Mouse (Mus musculus) heart, adult 9 months (tissue): ENCODE data around the gene Bcl3.
A peak's percentile ranks its signal among the peaks of the same experiment; 100 is the strongest.

Experiments
- DNase-seq, 2 experiments: peaks; one replicate each; pipeline ENCODE4 v3.0.0; 2022; ENCODE audit warnings: low spot score in 2 of 2

Gene Bcl3

GRCm38 (mm10) chr7:19834055-19834454 is 11.5 kb upstream of the Bcl3 start:
- DNase-seq: no peak

DNA sequence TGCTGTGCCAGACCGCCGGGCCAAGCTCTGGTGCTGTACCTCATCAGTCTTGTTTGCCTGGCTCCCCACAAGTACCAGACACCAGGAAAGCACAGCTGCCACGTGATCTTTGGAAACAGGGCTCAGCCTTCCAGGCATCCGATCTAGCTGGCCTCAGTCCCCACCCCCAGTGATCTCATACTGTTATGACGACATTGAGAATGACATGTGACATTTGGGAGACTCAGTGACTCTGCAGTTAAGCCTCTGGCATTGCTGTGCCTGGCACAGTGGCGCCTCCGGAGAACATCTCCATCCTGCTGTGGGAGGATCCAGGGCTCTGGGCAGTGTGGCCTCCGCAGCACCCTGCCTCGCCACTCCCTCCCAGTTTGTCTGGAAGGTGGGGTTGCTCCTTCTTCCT is 9.3 kb upstream of the Bcl3 start:
- DNase-seq: peak in 1 of 2 experiments; percentile 62

GRCm38 (mm10) chr7:19830682-19831156 is 8.1 kb upstream of the Bcl3 start:
- peak; percentile 95 to 97 for DNase-seq

DNA sequence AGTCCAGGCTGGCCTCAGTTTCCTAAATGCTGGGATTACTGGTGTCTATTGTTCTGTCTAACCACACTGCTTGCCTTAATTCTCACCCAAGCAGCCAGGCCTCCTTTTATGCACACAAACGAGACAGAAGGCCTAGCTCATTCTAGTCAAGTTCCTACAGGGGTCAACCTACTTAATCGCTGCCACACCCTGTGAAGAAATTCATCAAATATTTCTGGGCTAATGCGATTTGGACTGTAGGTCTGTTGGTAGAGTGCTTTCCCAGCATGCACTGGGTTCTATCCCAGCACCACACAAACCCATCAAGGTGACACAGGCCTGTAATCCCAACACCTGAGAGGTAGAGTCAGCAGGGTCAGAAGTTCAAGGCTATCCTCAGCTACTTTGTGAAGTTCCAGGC is 7.1 kb upstream of the Bcl3 start:
- no peak for DNase-seq

GRCm38 (mm10) chr7:19826756-19827155 is 4.2 kb upstream of the Bcl3 start:
- peak in 1 of 2 experiments; percentile 48 for DNase-seq

DNA sequence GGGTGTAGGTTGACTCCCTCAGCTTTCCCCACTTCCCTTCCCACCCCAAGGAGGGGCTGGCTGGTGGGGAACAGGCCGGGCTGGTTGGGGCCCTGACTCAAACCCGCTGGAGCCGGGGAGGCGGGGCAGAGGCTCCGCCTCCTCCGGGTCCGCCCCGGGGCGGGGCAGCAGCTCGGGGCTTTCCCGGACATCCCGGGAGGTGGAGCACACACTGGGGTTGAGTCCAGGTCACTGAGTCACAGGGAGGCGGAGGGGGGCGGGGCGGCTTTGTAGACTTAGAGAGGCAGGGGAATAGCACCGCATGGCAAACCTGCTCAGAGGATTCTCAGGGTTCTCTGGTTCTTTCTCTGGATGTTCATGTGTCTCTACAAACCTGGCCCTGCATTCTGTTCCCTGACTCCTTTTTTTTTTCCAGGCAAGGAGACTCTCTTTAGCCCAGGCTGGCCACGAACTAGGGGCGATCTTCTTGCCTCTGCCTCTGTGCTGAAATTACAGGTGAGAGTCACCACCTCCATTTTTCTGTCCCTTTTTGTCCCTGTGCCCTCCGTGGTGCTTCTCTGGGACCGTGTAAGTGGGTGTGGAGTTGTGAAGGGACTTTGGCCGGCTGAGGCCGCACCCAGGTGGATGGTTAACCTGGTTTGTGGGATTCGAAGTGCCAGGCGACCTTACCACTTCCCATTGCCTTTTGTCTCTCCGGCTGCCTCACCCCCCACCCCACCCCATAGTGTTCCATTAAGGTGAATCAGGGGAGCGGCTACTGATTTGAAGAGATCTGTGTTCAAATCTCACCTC is 1.8 kb upstream of the Bcl3 start:
- peak; percentile 89 to 90 for DNase-seq

- peak; percentile 48 to 61 for DNase-seq
These were observed 949 bp upstream of the Bcl3 start for GRCm38 (mm10) chr7:19823256-19824181.

- DNase-seq: no peak
These were observed 377 bp downstream of the Bcl3 start for GRCm38 (mm10) chr7:19822193-19822592.

DNA sequence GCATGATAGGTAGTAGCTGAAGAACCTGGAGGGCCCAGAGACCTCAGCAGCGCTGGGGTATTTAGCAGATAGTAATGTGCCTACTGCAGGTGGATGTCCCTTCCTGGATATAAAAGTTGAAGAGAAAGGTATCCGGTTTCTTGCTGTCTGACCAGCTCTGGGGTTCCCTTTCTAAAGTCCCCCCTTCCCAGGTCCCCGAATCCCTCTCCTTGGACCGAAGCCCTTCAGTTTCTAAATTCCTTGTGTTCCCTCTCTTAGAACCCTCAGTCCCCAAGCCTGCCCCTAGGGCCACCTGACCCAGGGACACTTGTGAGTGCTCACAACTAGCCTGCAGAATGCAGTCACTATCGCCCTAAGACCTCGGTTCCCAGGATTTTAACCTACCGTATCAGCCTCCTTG is 937 bp downstream of the Bcl3 start:
- no peak for DNase-seq

DNA sequence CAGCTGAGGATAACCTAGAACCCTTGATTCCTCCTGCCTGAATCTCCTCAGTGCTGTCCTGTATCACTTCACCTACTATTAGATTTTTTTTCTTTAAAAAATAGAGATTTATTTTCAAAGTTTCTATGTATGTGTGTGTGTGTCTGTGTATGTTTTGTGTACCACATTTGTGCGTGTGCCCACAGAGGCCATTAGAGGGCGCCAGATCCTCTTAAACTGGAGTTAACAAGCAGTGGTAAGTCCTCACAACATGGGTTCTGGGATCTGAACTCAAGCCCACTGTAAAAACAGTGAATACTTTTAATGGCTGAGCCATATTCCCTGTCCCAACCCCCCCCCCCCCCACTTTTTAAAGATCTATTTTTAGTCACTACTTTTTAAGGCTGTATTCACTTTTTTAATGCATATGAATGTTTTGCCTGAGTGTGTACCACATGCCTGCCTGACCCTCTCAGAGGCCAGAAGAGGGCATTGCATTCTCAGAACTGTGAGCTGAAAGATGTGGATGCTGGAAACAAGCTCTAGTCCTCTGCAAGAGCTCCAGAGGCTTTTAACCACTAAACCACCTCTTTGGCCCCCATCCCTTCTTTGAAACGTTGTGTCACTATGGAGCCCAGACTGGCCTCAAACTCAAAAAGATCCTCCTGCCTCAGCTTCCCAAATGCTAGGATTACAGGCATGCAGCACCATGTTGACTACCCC is 2.1 kb downstream of the Bcl3 start:
- no peak for DNase-seq

DNA sequence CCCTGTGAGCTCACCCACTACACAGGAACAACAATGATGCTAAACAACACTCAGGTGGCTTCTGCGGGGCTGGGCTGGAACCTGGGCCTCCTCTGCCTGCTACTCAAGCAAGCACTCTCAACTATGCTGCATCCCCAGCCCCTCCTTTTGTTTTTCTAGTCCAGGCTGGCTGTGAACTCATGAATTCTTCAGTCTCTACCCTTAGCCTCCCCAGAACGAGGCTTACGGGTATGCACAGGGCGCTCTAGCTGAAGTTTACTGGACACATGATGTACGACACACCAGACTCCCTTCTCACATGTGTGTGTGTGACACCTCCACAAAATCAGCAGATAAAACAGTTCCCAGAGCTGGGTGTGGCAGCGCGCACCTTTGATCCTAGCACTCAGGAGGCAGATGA is 3.7 kb downstream of the Bcl3 start:
- no peak for DNase-seq

DNA sequence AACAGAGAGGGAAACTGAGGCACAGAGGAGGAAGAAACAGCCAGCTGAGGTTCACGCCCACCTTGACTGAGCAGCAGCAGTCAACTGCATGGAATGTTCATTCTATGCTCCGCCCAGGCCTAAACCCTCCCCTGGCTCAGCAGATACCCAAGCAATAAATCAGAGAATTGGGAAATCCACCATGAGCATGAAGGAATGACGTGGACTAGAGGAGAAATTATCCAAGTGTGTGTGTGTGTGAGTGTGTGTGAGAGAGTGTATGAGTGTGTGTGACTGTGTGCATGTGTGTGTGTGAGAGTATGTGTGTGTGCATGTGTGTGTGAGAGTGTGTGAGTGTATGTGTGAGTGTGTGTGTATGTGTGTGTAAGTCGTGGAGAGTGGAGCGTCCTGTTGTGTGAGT is 4.1 kb downstream of the Bcl3 start:
- DNase-seq: no peak

- DNase-seq: peak; percentile 77 to 79
These were observed 5.0 kb downstream of the Bcl3 start for GRCm38 (mm10) chr7:19817382-19818105.

GRCm38 (mm10) chr7:19816224-19816771 is 6.3 kb downstream of the Bcl3 start:
- peak; percentile 90 to 92 for DNase-seq

GRCm38 (mm10) chr7:19815296-19816223 is 7.0 kb downstream of the Bcl3 start:
- DNase-seq: no peak

GRCm38 (mm10) chr7:19813579-19814122 is 8.9 kb downstream of the Bcl3 start:
- no peak for DNase-seq

GRCm38 (mm10) chr7:19813161-19813560 is 9.4 kb downstream of the Bcl3 start:
- no peak for DNase-seq

DNA sequence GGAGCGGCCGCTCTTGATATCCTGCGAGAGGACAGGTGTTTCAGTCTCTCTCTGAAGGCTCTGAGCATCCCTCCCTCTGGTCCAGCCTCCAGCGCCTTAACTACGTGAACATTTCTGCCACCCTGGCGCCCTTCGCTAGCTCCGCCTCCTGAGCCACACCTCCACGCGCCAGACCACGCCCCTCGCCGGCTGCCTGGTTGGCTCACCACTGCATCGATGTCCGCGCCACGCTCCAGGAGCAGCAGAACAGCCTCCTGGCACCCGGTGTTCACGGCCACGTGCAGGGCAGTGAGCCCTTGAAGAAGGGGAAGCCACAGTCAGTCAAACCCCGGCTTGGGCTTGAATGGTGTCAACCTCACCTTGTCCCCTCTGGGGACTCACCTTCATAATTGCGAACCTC is 11.5 kb downstream of the Bcl3 start:
- DNase-seq: no peak

DNA sequence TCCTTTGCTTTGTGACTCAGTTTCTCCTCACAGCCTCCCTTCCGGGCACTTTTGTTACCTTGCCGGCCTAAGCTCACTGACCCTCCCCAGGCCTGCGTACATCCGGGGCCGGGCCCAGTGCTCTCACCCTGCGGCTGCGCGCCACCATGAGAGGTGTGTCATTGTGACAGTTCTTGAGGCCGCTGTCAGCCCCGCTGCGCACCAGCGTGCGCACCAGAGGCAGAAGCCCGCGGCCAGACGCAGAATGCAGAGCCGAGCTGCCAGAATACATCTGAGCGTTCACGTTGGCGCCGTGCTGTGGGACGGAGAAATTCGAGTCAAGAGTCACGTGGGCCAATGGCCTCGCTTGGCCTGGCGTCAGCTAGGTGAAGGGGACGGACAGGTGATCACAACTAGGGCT is 13.2 kb downstream of the Bcl3 start:
- DNase-seq: no peak
